Mouse (Mus musculus) intestine, postnatal 0 days (tissue): ENCODE results near the gene Ric8b. TPM values are rescaled to one million over a fixed set of nuclear protein-coding genes. Genes with fewer than 3 reads are reported as not detected.

Source experiments
- ATAC-seq: fragments of 200-750 bp; cut with Nextera tagmentation; 2 replicates; pipeline ENCODE4 v1.8.0; 2017; ENCODE audit warnings: mild to moderate bottlenecking, moderate TSS enrichment, moderate library complexity
- H3K27ac ChIP-seq: fragments of 300-500 bp; sonication (generic); 2 replicates; pipeline ENCODE4 v1.5.1; 2014; ENCODE audit warnings: mild to moderate bottlenecking, low read depth, low read length, moderate library complexity
- H3K27me3 ChIP-seq: fragments of 300-500 bp; sonication (generic); replicated peaks from 2 replicates; pipeline ENCODE4 v1.6.1; 2014; ENCODE audit warnings: low read length, mixed read lengths; ENCODE audit not compliant: control insufficient read depth, insufficient read depth
- H3K36me3 ChIP-seq: fragments of 300-500 bp; sonication (generic); 2 replicates; pipeline ENCODE4 v1.6.1; 2014; ENCODE audit warnings: mild to moderate bottlenecking, moderate library complexity; ENCODE audit not compliant: control insufficient read depth, insufficient read depth
- H3K4me1 ChIP-seq: fragments of 300-500 bp; sonication (generic); replicated peaks from 2 replicates; pipeline ENCODE4 v1.6.1; 2014; ENCODE audit warnings: antibody characterized with exemption, low read length, mixed read lengths; ENCODE audit not compliant: control insufficient read depth, insufficient read depth
- H3K4me2 ChIP-seq: fragments of 300-500 bp; sonication (generic); replicated peaks from 2 replicates; pipeline ENCODE4 v1.6.1; 2014; ENCODE audit warnings: low read depth, mild to moderate bottlenecking, moderate library complexity
- H3K4me3 ChIP-seq: fragments of 300-500 bp; sonication (generic); 2 replicates; pipeline ENCODE4 v1.5.1; 2014; ENCODE audit warnings: low read depth, low read length
- H3K9ac ChIP-seq: fragments of 300-500 bp; sonication (generic); 2 replicates; pipeline ENCODE4 v1.6.1; 2014; ENCODE audit warnings: mild to moderate bottlenecking, low read depth, low read length
- H3K9me3 ChIP-seq: fragments of 300-500 bp; sonication (generic); 2 replicates; pipeline ENCODE4 v1.6.1; 2016; ENCODE audit warnings: mixed run types; ENCODE audit not compliant: control insufficient read depth
- CTCF ChIP-seq: sonication (generic); IDR thresholded peaks from 2 replicates; pipeline ENCODE4 v1.5.1; 2016; ENCODE audit warnings: low read depth, mild to moderate bottlenecking, control low read depth, antibody characterized with exemption, moderate library complexity
- WGBS: fragments of 180-500 bp; shearing (Covaris S2); extraction: QIAGEN DNeasy Blood & Tissue Kit; methylation state at CpG from one replicate; pipeline ENCODE4 v1.1.7; 2014; 5-methylcytosine and 5-hydroxymethylcytosine counted together
- polyA plus RNA-seq: library from polyadenylated mRNA; unstranded; fragments of >200 nt; fragmentation: Nextera tagmentation; extraction: Ambion mirVana; gene quantifications from 2 replicates; pipeline ENCODE4 v1.2.1, GENCODE M21; 2015

Ric8b gene
- polyA plus RNA-seq, 1 experiment from 2014 or later, result 6.7 TPM

DNA sequence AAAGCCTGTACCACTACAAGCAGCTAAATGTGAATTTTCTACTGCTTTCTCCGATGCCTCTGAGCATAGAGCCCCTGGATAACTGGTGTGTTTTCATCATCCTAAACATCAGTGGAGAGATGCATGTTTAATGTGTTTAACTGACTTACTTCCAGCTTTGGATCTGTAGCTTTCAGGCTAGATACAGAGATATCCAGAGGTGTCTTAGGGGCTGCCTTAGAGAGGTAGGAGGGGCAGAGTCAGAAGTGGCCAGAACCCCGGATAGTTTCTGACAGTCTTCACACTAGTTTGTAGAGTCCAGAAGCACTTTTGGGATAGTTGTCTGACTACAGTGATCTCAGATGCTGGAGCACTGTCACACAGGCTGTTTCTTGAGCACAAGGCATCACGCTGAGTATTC is 77.6 kb downstream of the Ric8b start:
- no peaks in the 10 kb centered on the region for H3K4me1 ChIP-seq
- H3K9me3 ChIP-seq, result no peaks in the 10 kb centered on the region
- peaks cover 19% of the 10 kb centered on the region; the same call in 1 of the 2 replicates for H3K36me3 ChIP-seq
- H3K27me3 ChIP-seq, result no peaks in the 10 kb centered on the region
- WGBS, result 93% methylated on average over 3 of the region's 3 CpGs
- no peak overlapping the region for H3K9ac ChIP-seq
- no peak overlapping the region for H3K4me3 ChIP-seq
- no peak for TF ChIP-seq CTCF
- no peak for ATAC-seq
- no peak overlapping the region for H3K4me2 ChIP-seq
- no peak overlapping the region for H3K27ac ChIP-seq

DNA sequence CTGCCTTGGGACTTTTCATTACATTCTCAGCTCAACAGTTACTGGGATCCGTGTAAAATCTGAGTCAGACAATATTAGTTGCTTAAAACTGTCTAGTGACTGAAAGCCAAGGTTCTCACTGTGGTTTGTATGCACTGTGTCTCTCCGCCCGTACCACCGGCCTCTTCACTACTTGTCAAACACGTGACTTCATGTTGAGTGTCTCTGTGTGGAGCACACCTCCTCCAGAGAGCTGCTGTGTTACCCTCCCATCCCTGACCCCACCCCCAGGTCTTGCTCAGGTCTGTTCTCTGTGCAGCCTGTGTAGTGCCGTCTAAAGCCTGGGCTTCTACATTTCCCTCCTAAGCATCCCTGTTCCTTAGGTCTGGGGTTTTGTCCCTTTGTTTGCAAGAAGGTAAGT is 79.0 kb downstream of the Ric8b start:
- no peaks in the 10 kb centered on the region for H3K9me3 ChIP-seq
- H3K36me3 ChIP-seq, result peaks cover 19% of the 10 kb centered on the region; the same call in 1 of the 2 replicates
- 71% methylated on average over 6 of the region's 6 CpGs for WGBS
- no peak overlapping the region for H3K4me3 ChIP-seq
- no peak overlapping the region for H3K27ac ChIP-seq
- no peak overlapping the region for H3K4me2 ChIP-seq
- H3K4me1 ChIP-seq, result no peaks in the 10 kb centered on the region
- no peak for ATAC-seq
- no peak overlapping the region for H3K9ac ChIP-seq
- TF ChIP-seq CTCF, result no peak
- H3K27me3 ChIP-seq, result no peaks in the 10 kb centered on the region

DNA sequence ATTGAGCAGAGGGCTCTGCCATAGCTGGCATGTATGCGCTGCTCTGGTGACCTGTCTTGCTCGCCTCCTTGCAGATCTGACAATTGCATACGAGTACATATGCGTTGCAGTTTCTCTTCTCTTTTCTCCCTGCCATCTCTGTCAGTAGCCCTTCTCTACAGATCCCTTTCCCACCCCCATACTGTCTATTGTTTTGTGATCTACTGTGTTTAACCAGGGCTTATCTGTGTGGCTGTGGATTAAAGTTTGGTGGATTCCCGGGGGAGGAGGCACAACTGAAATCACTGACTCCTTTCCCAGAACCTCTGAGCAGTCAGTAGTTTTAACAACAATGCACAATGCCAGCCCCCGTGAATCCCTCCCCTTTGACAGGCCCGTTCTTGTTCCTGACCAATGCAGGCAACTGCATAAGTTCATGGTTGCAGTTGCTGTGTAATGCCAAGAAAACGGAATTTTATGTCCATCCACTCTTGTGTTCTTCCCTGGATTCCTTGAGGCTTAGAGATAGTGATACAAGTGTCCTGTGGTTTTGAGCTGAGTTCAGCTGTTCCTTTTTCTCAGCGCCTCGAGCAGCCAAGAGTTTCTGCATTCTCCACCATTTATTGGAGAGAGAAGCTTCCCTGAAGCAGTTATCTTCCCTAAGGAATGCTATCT is 80.3 kb downstream of the Ric8b start:
- no peaks in the 10 kb centered on the region for H3K27me3 ChIP-seq
- no peak for TF ChIP-seq CTCF
- ATAC-seq, result no peak

DNA sequence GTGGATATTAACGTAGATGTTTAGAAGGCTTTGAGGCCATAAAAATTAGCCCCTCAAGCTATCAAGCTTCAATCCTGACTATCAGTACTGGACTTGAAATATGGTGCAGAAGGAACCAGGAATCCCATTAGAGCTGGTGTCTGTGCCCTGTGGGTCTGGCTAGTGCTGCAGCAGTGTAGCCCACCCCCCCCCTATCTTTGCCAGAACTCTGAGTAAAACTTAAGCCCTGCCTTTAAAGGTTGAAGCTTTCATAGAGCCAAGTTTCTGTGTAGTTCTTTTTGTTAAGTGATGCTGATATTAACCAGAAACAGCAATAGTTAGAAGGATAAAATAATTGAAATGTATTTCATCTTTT is 80.8 kb downstream of the Ric8b start:
- Histone ChIP-seq H3K4me1 (no peaks in the 10 kb centered on the region), H3K4me3 (no peak overlapping the region), H3K4me2 (no peak overlapping the region), H3K27me3 (no peaks in the 10 kb centered on the region), H3K9ac (no peak overlapping the region), H3K27ac (no peak overlapping the region), H3K36me3 (peaks cover 7% of the 10 kb centered on the region; the same call in 1 of the 2 replicates), H3K9me3 (no peaks in the 10 kb centered on the region)
- no peak for TF ChIP-seq CTCF
- ATAC-seq, result no peak
- 38% methylated on average over 1 of the region's 1 CpGs for whole genome bisulfite sequencing

More for the DNA sequence above, 80.3 kb downstream of the Ric8b start:
- no peaks in the 10 kb centered on the region for H3K4me1 ChIP-seq
- H3K4me2 ChIP-seq, result no peak overlapping the region
- H3K9ac ChIP-seq, result no peak overlapping the region
- no peak overlapping the region for H3K4me3 ChIP-seq
- H3K36me3 ChIP-seq, result peaks cover 12% of the 10 kb centered on the region; the same call in 1 of the 2 replicates
- 57% methylated on average over 10 of the region's 10 CpGs for WGBS
- no peak overlapping the region for H3K27ac ChIP-seq
- no peaks in the 10 kb centered on the region for H3K9me3 ChIP-seq

DNA sequence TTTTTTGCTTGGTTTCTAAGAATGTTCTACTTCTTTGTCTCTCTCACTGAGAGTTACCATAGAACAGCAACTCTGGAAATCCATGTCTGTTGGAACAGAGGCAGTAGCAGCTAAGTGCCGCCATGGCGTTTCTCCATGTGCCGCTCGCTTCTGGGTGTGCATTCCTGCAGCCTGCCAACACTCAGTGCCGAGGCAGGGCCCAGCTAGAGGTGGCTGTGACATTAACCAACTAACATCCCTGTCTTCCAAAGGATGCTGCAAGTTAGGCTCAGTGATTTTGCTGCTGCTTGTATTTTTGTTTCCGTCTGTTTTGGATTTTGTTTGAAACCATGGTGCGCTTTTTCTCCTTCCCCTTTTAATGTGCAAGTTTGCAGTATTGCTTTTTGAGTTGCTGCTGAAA is 84.5 kb downstream of the Ric8b start:
- H3K4me2 ChIP-seq, result no peak overlapping the region
- no peak overlapping the region for H3K9ac ChIP-seq
- no peak for TF ChIP-seq CTCF
- no peak overlapping the region for H3K27ac ChIP-seq
- H3K27me3 ChIP-seq, result no peaks in the 10 kb centered on the region
- H3K36me3 ChIP-seq, result peaks cover 5% of the 10 kb centered on the region; the same call in 1 of the 2 replicates
- no peaks in the 10 kb centered on the region for H3K4me1 ChIP-seq
- ATAC-seq, result no peak
- no peaks in the 10 kb centered on the region for H3K9me3 ChIP-seq
- 92% methylated on average over 7 of the region's 7 CpGs for WGBS
- H3K4me3 ChIP-seq, result no peak overlapping the region

DNA sequence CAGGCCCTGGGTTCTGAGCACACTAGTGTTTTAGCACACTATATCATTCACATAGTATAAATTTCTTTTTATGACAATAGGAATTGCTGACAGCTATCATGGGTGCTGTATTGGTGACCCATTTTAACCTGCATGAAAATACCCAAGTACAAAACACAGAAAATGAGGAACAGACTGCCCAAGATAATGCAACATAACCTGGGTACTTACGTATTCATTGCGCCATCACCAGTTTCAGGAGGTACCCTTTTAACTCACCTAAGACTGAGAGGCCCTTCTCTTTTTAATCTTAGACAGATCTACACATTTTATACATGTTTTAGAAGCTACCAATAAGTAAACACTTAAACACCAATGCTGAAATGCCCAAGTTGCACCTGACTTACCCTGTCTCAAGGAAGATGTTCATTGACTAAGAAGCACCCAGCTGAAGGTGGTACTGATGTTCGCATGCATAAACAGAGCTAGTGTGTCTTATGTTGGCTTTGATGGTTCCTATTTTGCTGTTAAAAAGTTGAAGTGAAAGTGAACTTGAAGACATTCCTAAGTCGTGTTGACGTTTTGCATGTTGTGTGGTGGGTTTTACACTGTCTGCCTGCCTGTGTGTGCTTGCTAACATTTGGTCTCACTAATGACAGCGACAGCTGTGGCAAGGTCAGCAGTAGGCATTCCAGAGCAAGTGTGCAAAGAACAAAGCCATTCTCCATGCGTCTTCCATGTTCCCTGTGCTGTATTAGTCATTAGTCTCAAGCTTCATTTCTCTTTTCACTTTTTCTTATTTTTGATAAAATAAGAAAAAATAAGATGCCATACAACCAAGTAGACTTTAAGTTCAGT is 86.0 kb downstream of the Ric8b start:
- no peak overlapping the region for H3K27ac ChIP-seq
- no peaks in the 10 kb centered on the region for H3K9me3 ChIP-seq
- no peak overlapping the region for H3K4me2 ChIP-seq
- H3K27me3 ChIP-seq, result no peaks in the 10 kb centered on the region
- WGBS, result 87% methylated on average over 7 of the region's 7 CpGs
- H3K4me1 ChIP-seq, result no peaks in the 10 kb centered on the region
- H3K4me3 ChIP-seq, result no peak overlapping the region
- no peak overlapping the region for H3K9ac ChIP-seq
- ATAC-seq, result no peak
- peaks cover 5% of the 10 kb centered on the region; the same call in 1 of the 2 replicates for H3K36me3 ChIP-seq
- no peak for TF ChIP-seq CTCF
